Mouse (Mus musculus): ENCODE measurements around the gene Ppfibp2.

Gene Ppfibp2

DNA sequence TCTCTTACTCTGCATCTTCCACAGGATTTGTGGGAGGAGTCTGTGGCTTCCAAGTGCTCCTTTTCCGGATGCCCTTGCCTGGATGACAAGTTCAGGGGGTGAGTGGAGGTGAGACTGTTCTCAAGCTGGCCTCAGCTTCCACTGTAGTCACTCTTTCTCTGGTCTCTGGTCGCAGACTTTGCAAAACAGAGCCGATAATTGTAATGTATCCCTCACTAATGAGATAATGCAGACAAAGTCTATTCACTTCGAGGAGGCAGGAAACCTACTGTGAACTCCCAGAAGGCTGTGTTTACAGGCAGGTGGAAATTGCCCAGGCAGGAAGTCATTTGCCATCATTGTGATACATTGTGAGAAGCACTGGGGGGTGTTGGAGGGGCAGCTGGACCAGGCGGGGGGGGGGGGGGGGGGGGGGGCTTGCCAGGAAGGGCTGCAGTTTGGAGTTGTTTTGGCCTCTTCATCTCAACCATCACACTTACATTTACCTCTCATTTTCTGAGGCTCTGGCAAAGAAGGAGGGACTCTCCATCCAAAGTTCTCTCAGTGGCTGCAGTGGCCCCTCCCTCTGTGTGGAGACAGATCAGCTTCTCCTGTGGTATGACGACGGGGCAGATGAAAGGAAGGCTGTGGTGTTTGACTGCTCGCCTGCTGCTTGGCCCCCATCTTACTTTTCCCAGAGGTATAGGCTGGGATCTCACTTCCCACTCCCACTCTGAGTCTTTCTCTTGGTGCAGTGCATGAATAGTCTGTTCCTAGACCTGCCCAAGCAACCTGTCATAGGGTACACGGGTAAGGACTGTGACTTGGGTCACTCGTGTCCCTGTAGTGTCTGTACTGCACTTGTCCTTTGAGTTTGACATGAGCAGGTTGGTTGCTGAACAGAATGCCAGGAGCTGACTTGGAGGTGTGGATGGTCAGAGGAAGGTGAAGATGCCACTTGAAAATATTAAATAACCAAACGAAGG is 23.3 kb downstream of the Ppfibp2 start:
- DNase-seq: no peak

DNA sequence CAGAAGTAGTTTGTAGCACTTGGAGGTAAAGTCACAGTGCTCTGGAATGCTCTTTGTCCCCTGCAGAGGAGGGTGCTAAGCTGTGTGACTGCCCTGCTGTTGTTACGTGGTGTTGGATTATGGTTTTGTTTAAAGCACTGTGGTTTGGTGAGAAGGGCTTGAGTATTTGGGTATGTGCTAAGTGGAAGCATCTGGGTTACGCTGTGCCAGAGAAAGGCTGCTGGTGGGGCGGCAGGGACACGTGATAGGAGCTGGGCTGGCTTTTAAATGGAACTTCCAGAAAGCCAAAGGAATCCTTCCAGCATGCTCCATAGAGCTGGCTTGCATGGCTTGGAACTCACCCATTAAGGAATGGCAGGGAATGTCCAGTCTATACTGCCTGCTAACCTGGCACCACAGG is 24.2 kb downstream of the Ppfibp2 start:
- no peak for DNase-seq

DNA sequence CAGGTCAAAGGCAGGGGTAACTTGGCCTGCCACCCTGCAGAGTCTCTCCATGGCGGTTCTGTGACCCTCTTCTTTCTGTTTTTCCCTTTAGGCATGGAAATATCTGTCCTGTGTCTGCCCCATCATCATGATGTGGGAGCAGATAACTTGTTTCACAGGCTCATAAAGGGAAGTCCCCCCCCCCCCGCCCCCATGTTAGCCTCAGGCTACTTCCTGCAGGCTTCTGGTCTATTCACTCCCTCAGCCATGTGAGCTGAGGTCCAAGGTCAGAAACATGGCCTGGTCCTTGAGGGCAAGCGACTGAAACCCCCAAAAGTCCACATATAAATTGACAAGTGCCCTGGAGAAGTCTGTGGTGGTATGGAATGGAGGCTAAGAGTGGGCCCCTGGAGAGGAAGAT is 25.1 kb downstream of the Ppfibp2 start:
- DNase-seq: no peak

DNA sequence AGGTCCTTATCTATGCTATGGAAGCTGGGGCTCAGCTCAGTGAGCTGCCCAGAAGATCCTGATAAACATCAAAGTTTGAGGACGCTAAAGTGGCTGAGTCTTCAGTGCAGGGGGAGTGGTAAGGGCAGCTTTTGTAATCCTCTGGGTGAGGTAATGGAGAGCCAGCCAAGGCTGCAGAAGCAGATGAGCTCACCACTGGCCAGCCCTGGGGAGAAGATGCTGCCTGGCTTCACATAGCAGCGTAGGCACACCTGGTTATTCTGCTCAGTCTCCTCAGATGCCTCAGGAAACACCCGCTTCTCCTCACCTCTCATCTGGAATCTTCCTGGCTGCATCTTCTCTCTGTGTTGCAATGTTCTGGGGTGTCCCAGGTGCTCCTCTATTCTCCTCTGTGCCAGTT is 29.4 kb downstream of the Ppfibp2 start:
- DNase-seq: no peak

DNA sequence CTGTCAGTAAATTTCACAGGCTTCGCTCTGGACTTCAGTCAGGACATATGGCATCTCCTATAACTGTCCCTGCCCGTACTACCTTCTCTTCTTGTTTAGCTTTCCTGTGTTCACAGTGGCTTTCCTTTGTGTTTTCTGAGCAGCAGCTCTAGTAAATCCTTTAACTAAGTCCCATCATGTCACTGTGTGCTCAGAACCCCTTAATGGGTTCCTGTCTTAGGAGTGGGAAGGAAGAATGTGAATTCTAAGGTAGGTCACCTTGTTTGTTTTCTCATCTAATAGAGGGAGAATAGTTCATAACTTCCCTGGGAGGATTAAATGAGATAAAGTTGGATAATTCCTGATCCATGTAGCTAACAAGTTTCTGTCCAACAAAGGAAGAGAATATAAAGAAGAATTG is 30.1 kb downstream of the Ppfibp2 start, which contains the start of gene 5330417H12Rik:
Gene 5330417H12Rik, minus strand, starts transcription at position 101 of the 400 bp plus-strand sequence.
- no peak for DNase-seq

DNA sequence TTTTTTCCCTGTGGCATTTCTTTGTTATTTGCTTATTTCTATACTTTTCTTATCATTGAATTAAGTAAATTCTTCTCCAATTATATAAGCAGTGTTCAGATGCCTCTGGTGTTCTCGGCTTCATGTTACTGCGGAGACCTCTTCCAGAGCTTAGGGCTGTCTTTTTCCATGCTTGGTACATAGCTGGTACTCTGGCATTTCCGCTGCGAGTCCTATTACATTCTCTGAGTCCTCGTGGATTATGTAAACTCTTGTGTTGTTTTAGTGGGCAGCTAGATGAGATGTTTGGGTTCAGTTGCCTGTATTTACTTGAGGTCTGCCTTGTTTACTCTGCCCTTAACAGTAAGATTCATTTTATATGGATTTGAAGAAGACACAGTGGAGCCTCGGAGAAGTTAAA is 30.8 kb downstream of the Ppfibp2 start:
- DNase-seq: no peak

DNA sequence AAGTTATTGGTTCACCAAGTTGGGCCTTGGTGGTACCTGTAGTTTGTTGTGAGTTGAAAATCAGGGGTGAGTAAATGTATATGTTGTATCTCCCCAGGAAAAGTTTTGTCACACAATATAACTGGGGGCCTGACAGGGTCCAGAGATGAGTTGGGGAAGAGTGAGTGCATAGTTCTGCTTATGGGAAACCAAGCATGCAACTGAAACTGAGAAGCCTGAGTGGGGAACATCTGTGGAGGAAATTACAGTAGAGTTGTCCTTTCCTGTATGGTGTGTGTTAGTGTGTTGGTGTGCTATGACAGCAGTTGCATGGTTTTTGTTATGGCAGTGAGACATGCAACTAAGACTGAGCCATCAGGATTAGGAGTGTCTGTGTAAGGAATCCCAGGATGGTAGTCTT is 33.4 kb downstream of the Ppfibp2 start:
- DNase-seq: no peak

DNA sequence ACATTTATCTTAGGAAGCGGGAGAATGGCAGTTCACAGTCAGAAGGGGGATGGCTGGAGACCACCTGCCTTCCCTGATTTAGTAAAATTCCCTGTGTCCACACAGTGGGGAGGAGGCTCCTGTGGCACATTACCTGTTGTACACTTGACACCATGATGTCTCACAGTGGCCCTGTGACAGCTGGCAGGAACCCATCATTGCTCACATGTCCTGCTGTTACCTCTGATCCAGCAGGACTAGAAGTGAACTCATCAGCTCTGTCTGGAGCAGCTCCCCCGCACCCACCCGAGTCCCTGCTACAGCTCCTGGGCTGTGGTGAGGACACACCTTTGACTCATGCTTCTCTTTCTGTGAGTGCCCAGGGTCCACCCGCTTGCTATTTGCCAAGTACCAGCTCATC is 38.2 kb downstream of the Ppfibp2 start:
- DNase-seq: no peak

DNA sequence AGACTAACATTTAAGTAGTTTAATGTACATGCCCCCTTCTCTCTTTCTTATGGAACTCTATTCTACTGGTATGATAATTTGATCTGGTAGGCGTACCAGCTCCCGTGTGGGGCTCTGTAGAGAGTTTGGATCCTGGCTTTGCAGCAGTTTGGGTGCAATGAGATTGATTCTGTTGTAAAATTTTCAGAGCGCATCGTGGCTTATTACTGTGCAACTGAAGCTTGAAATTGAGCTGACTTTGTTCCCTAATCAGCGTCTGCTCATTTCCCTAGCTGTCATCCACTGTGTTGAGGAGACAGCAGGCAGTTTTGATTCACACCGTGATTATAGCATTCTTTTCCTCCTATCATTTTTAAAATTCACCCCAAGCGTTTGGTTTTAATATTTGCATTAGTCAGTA is 42.4 kb downstream of the Ppfibp2 start:
- no peak for DNase-seq

DNA sequence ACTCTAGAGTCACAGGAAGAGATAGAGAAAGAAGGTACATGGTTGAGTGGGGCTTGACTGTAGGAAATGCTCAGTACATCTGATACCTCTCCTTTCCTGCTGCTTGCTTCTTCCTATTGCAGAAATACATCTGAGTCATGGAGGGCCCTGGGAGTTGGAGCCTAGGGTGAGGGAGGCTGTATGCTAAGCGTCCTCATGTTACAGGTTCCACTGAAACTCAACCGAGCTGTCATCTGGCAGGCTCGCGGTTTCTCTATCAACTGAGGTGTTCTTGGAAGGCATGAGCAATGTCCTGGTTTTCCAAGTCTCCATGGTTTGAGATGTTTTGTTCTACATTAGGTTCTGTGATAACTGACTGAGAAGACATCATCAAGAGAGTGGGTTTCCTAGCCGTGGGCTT is 43.0 kb downstream of the Ppfibp2 start:
- no peak for DNase-seq

DNA sequence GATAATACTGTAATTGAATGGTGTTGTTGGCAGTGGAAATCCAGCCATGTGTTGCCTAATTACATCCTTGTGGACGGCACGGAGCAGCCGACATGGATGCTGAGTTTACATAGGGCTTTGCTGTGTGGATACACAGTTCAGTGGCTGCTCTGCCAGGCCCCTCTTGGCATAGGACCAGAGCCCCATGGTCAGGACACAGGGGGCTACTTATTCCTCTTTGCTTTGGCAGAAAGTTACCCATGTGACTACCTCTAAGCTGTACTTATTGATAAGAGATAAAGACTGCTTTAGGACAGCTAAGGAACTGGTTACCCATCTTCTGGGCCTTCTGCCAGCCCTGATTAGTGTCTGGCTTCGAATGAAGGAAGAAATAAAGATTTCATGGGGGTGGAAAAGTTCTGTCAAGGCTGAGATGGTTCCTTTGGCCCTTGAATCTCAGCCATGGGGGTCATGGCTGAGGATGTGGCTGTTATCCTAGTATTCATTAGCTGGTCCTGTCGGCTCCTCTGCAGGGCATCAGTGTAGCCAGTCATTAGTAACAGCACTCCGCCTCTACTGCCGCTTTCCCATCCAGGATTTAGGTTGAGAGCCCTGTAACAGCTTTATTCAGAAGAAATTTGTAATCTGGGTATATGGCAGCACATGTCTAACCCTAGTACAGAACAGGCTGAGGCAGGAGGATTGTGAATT is 47.7 kb downstream of the Ppfibp2 start:
- no peak for DNase-seq

DNA sequence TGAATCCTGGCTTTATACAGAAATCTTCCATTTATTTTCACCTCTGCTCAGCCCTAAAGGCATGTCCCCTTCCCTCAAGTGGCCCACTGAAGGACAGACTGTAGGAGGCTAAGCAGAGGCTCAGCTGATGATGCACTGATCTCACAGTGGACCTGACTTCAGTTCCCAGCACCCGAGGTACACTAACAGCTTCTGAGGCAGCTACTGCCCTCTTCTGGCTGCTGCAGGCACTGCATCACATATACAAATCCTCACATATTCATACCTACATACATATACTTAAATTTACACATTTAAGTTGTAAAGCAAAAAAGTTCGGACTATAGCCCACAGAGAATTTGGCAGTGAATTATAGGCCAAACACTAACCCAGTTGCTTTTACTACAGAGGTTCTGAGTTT is 50.0 kb downstream of the Ppfibp2 start:
- DNase-seq: no peak

DNA sequence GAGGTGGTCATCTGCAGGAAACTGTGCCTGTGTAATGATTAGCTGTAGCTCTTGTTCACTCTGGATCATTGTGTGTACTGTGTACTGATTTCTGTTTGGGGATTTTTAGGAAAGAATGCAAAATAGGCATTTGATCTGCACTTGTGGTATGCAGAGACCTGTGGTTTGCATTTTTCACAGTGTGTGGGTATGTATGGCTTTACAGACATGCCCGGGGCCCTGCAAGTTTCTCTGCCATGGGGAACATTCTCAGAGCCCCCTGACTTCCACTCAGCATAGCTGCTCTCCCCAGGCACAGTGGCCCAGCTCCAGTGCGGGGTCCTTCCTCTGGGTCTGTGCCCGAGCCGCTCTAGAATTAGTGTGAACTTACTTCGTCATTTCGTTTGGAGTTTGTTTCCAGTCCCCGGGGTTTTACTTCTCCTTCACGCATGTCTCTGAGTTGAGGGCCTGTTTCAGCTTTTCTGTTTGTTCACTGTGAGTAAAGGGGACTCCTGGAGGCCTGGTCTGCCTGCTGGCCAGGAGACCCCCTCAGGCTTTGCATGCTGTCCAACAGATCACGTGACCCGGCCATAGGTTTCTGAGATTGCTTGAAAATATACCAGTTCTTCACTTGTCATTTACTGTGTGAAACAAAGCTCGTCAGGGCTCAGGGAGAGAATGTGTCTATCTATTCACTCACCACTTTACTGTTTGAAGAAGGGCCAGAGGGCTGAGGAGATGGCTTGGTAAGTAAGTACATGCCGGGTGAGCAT is 54.1 kb downstream of the Ppfibp2 start:
- DNase-seq: no peak

DNA sequence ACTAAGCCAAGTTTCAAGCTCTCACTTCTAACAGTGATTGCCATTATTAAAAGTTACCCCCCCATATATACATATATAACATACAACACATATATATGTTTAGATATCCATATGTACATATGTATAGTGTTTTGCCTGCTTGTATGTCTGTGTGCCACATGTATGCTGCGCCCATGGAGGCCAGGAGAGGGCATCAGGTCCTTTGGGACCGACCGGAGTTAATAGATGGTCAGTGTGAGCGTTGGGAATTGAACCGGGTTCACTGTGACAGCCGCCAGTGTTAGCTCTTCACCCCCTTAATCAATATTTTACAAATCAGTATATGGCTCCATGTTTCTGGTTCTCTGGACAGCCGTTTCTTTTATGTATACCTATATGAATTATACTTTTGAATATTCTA is 55.0 kb downstream of the Ppfibp2 start:
- no peak for DNase-seq

DNA sequence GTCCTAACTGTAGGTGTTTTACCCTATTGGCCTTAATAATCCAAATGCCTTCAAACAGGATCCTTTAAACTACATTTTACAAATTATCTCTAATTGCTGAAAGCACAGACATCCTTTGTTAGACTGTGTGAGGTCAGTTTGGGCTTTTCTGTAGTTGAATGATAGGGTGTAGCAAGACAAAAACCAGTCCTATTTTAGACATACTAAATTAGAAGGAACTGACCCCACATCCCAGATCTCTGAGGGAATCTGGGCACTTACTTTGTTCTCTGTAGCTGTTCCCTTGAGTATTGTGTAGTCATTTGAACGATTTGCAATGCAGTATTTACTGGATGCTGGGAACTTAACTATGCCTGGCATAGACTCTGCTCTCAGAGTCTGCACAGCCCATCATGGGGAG is 56.8 kb downstream of the Ppfibp2 start:
- no peak for DNase-seq

DNA sequence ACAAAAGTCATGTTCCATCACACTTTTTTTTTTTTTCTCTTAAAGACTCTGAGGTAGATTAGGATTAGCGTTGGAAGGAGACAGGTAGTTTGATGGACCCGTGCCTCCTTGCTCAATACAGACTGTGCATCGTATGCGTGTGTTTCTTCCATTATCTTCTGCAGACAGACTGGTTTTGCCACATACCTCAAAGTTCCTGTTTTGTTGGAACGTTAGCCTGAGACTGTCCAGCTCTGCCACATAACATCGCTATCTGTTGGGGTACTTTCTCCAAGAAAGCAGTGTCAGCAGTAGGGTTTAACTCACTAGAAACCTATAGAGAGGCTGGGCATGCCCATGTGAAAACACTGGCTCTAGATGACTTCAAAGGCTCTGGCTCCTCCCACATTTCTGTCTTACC is 61.4 kb downstream of the Ppfibp2 start:
- DNase-seq: no peak

DNA sequence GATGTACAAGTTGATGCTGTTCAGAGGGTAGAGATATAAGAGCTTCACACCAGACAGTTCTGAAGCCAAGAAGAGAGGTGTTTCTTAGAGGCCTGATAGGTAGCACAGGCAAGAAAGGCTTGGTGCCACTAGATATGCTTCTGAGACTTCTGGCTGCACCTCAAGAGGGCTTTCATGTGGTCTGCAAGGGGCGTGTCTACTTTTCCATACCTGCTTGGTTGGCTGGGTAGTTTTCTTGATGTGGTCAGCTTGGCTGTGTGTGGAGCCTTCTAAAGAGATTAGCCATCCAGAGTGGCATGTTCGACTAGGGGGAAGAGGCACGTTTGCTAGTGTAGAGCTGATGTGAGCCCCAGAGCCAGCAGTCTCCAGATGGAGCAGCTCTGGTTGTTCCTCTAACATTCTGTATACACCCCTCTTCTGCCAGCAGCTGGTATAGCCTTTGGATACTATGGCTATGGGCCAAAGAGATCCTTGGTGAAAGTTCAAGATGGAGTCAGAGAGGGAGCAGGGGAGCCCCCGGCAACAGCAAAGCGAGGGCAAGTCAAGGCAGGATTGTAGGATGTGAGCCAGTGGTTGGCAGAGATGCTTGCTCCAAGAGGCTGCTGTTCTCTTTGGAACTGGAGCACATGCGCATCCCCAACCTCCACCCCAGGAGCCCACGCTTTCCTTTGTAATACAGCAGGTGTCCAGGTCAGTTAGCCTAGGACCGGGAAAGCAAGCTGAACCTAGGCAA is 64.3 kb downstream of the Ppfibp2 start:
- DNase-seq: no peak

DNA sequence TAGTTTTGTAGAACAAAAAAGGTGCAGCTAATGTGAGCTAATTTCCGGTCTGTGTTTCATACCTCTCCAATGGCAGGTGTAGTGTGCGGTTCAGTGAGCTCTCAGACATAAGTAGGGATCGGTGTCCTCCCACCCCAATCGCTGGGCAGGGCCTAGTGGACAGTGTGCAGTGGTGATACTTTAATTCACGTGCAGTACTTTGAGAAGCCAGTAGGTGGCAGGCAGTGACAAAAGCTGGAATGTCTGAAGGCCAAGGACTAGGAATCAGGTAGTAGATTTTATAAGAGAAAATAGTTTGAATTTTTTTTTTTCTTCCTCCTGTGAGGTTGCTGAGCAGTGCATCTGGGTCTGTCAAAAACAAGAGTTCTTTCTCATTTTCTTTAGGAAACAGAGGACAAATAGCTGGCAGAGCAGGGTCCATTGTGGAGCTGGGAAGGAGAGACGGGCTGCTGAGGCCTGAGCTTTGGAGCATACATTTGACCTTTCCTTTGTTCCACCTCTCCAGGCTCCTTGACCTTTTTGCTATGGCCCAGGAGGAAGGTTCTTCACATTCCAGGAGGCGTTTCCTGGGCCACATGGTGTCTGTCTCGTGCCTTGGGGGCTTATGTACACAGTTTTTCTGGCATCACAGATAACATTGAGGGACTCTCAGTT is 66.3 kb downstream of the Ppfibp2 start:
- DNase-seq: peak; percentile 33

DNA sequence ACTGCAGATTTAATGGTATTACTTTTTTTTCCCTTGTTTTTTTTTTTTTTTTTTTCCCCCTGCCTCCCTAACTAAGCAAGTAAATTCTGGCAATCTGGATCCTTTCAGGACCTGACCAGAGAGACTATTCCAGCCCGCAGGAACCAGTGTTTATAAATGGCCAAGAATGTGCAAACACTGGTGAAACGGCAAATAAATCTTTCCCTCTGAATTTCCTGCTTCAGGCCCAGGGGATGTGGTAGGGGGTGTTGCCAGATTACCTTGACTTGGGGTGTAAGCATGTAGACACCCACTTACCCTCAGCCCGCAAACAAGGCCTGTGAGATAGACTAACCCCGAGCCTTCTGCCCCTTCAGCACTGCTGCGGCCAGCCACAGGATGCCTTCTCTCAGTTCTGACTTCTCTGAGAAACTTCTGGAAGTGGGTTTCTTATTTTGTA is 66.9 kb downstream of the Ppfibp2 start:
- DNase-seq: no peak

DNA sequence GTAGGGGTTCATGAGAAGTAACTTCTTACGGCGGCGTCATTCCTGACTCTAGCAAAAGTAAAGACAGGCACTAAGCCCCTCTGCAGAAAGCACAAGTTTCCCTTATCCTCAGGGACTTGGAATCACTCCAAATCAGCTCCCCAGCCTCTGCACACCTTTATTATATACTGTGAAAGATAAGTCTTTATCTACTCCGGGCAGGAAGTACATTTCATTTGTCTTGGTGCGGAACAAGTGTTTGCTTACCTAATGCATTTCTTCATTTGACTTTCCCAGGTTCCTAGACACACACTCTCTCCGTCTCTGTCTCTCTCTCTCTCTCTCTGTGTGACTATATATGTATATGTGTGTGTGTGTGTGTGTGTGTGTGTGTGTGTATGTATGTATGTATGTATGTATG is 68.6 kb downstream of the Ppfibp2 start:
- DNase-seq: no peak

DNA sequence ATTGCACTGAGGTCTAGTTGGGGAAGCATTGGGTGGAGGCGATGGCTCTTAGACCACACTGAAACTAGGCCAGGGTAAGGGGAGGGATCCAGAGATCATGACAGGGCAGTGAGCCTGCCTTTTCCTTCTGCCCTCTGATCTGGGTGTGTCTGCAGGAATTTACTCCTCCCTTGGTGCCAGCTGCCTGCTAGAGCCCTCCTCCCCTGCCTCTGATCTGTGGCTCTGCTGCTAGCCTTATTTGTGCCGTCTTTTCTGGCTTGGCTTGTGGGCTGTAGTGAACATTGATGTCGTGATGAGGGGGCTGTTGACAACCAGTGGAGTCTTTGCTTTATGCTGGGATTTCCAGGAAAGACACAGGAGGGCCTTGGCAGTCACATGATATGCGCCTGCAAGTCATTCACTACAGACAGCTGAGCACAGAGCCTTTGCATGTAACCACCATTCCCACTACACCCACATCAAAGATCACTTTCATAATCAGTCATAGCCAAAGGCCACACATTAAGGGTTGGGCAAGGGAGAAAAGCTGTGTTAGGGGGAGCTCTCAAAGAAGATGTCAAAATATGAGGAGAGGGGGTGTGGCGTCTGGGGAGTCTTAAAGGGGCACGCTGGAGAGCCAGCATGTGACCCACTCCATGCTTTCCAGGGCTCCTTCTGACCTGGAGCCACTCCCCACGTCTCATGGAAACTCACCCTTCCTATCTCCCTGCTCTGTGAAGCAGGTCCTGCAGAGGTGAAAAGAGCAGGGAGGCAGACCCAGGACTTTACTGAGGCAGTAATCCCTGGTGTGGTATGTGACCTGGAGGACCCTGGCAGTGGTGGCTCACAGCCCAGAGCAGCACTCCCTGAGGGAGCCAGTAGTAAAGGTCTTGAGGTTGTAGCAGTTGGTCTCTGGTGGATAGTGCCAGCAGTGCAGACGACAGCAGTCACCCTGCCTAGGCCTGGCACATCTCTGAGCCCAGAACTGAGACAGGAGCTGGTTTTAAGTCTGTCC is 69.4 kb downstream of the Ppfibp2 start:
- no peak for DNase-seq

Measured in cerebellum, adult 8-10 months (tissue).